Mouse (Mus musculus) CD4-positive naive resting alpha-beta T cell, adult 57 days (primary cell): ENCODE results near the gene Spats2l. TPM values are rescaled to one million over a fixed set of nuclear protein-coding genes. Genes with fewer than 3 reads are reported as not detected.

ENCODE experiments used
- total RNA-seq: library from RNA; stranded (reverse); gene quantifications from one replicate; pipeline ENCODE4 v1.2.4, GENCODE M21; 2023

Gene Spats2l
- 1.1 TPM for total RNA-seq

DNA sequence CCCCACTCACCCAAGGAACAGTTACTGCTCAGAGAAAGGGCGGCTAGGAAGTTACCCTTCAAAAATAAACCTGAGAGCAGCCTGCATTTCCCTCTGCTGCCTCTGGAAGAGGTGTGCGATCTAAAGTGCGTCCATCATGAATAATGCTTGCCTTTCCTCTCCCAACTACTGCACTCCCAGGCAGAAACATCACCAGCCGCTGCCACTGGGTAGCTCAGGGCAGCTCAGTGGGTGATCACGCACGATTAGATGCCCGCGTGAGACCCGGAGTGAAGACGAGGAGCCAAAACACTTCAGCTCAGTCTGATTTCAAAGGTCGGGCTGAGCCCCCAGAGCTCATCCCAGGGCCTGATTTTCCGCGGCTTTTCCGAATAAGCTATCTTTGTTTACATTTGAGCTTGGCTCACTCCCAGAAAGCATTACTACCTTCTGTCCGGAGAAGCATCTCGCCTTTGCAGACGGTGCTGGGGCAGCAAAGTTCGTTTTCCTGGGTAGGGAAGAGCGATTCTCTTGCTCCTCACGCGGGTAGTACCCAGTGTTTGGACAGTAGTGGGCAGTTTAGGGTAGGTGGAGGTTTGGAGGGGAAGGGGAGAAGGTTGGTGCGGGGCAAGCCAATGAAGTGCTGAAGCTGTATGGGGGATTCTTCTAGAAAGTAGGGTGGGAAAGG is at the start of gene Spats2l:
Spats2l (plus strand) TSS at position 162 of the 667 bp plus-strand sequence.

GRCm38 (mm10) chr1:57995432-57996132 is 221.6 kb downstream of the Spats2l start, which contains the start of gene Sgo2a:
TSS of gene Sgo2a (plus strand) at chr1:57995971.

Other genes starting within 250 kb of the Spats2l start
- 0.50 TPM for gene Sgo2a, start 221.8 kb downstream of the Spats2l start, total RNA-seq
- 48.1 TPM for gene Kctd18, start 244.8 kb downstream of the Spats2l start, total RNA-seq